Mouse (Mus musculus): Measurements from ENCODE around the gene Usf3. TPM values are rescaled to one million over a fixed set of nuclear protein-coding genes. Genes with fewer than 3 reads are reported as not detected.
A peak's percentile ranks its signal among the peaks of the same experiment; 100 is the strongest.

Usf3 gene
- polyA plus RNA-seq, 1 experiment from 2014 or later, result 3.0 TPM

DNA sequence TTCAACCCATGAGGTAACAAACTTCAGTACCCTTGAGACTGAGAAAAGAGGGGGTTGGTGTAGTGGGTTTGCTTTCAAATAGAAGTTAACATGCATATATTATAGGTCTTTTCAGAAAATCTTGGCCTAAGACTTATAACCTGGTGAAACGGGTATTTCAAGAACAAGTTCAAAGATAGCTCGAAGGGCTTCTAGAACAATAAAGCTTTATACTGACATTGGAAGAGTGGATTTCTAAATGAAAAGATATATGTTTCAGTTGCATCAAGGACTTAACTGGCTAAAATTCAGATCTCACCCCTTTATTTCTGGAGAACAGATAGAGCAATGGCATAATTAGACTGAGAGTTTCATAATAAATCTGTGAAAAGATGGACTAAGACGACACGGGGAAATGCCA is 4.1 kb upstream of the Usf3 start:
- H3K36me3 ChIP-seq (ENCODE audit: insufficient read depth, low read length), result no peaks in the 10 kb centered on the region
- H3K9me3 ChIP-seq (ENCODE audit: low read length), result no peaks in the 10 kb centered on the region
- no peak overlapping the region for H3K4me2 ChIP-seq (replicated peaks; ENCODE audit: low read depth, low read length)
- 81% methylated on average over 4 of the region's 4 CpGs for WGBS
- H3K9ac ChIP-seq (replicated peaks; ENCODE audit: low read length), result no peak overlapping the region
- H3K4me1 ChIP-seq (ENCODE audit: insufficient read depth, low read length), result peaks cover 2% of the 10 kb centered on the region
- H3K4me3 ChIP-seq (ENCODE audit: low read length), result no peak overlapping the region
- H3K27ac ChIP-seq (ENCODE audit: low read length), result no peak overlapping the region
- H3K27me3 ChIP-seq (ENCODE audit: insufficient read depth, low read length), result no peaks in the 10 kb centered on the region
- no peak for ATAC-seq (ENCODE audit: low FRiP score, low TSS enrichment)

DNA sequence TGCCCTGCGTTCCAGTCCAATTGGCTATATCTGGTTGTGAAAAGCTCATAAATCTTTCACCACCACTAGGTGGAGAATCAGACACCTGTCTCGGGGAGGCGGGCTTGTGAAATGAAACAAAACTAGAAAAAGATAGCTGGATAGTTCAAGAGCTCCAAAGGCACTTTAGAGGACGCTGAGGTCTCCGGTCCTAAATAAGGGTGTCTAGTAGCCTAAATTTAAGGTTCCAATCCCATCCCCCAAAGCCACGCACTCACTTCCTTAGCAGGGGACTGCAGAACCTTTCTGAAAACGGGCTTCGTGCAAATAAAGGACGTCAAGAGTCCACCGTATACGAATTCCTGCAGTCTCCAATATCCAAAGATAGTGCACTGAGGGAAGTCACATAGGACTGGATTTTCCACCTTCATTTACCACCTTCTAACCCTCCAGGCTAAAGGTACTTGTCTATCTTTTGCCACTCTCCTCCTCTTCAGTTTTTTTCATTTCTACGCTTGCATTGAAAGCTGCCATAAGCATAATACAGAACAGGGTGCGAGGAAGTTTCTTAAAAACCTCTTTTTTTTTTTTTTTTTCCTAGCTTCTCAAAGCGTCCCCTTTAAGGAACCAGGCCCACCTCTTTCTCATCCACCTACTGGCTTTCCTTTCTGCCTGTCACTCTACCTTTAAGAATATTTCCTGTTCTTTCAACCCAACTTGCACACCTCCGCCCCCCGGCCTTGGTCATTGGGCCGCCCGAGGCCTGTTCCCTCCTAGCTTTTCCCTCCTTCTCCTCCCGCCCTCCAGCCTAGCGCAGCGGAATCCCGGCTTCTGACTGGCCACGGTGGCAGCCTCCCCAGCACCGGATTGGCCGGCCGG is 520 bp upstream of the Usf3 start:
- WGBS, result under 1% methylated on average over 26 of the region's 26 CpGs
- Histone ChIP-seq H3K27ac (ENCODE audit: low read length) (peak overlapping the region; percentile 90), H3K27me3 (ENCODE audit: insufficient read depth, low read length) (no peaks in the 10 kb centered on the region), H3K9ac (replicated peaks; ENCODE audit: low read length) (peak overlapping the region; percentile 62), H3K4me2 (replicated peaks; ENCODE audit: low read depth, low read length) (peak overlapping the region; percentile 69), H3K9me3 (ENCODE audit: low read length) (no peaks in the 10 kb centered on the region), H3K36me3 (ENCODE audit: insufficient read depth, low read length) (no peaks in the 10 kb centered on the region), H3K4me1 (ENCODE audit: insufficient read depth, low read length) (peaks cover 17% of the 10 kb centered on the region), H3K4me3 (ENCODE audit: low read length) (peak overlapping the region; percentile 92)
- ATAC-seq (ENCODE audit: low FRiP score, low TSS enrichment), result peak; percentile 100

DNA sequence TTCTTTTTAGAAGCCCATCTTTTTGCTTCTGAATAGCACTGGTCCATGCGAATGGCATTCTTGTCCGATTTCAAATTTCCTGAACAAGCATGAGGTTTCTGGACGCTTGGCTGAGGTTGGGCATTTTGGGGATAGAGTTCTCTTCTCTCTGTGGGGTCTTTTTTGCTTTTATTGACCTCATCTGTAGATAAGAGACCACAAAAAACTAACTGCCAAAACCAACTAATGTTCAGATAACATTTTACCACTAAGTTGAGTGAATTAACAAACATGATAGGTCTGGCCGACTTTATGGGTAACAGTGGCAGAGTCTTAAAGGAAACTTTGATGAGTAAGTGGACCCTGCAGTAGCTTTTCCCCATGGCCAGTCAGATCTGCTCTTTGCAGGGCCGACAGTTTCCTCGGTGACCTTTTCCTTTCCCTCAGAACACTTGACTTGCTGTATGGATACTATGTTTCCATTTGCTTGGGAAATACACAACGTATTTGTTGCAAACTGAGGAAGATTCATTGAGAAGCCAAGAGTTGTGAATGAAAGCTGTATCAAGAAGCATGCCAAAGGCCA is 1.0 kb downstream of the Usf3 start:
- Histone ChIP-seq H3K27me3 (ENCODE audit: insufficient read depth, low read length) (no peaks in the 10 kb centered on the region), H3K9ac (replicated peaks; ENCODE audit: low read length) (peak overlapping the region; percentile 99), H3K4me2 (replicated peaks; ENCODE audit: low read depth, low read length) (peak overlapping the region; percentile 69), H3K4me3 (ENCODE audit: low read length) (peak overlapping the region; percentile 92), H3K36me3 (ENCODE audit: insufficient read depth, low read length) (no peaks in the 10 kb centered on the region), H3K4me1 (ENCODE audit: insufficient read depth, low read length) (peaks cover 17% of the 10 kb centered on the region), H3K9me3 (ENCODE audit: low read length) (no peaks in the 10 kb centered on the region), H3K27ac (ENCODE audit: low read length) (peak overlapping the region; percentile 96)
- 10% methylated on average over 7 of the region's 7 CpGs for WGBS
- no peak for ATAC-seq (ENCODE audit: low FRiP score, low TSS enrichment)

DNA sequence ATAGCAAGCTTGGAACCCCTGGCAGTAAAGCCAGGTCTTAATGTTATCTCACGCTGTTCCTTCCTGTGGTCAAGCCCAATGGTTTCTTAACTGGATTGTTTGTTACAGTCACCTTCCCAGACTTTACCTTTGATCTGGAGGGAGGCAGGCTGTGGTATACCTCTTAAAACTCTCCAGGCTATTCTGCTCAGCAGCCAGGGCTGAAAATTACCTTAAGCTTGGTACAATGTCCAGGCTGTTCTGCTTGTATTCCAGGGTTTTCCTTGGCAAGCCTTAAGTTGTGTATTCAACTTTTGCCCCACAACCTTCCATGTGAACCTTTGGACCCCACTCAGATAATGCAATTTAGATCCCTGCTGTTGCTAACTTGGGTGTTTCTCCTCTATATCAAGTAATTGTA is 2.0 kb downstream of the Usf3 start:
- H3K9ac ChIP-seq (replicated peaks; ENCODE audit: low read length), result no peak overlapping the region
- WGBS, result 48% methylated on average over 1 of the region's 1 CpGs
- peaks cover 17% of the 10 kb centered on the region for H3K4me1 ChIP-seq (ENCODE audit: insufficient read depth, low read length)
- no peaks in the 10 kb centered on the region for H3K27me3 ChIP-seq (ENCODE audit: insufficient read depth, low read length)
- no peaks in the 10 kb centered on the region for H3K9me3 ChIP-seq (ENCODE audit: low read length)
- H3K4me3 ChIP-seq (ENCODE audit: low read length), result no peak overlapping the region
- 0 out of 2 replicates have a peak overlapping the region, but pooled peaks have one; percentile 7 for H3K27ac ChIP-seq (ENCODE audit: low read length)
- no peak for ATAC-seq (ENCODE audit: low FRiP score, low TSS enrichment)
- no peak overlapping the region for H3K4me2 ChIP-seq (replicated peaks; ENCODE audit: low read depth, low read length)
- no peaks in the 10 kb centered on the region for H3K36me3 ChIP-seq (ENCODE audit: insufficient read depth, low read length)

DNA sequence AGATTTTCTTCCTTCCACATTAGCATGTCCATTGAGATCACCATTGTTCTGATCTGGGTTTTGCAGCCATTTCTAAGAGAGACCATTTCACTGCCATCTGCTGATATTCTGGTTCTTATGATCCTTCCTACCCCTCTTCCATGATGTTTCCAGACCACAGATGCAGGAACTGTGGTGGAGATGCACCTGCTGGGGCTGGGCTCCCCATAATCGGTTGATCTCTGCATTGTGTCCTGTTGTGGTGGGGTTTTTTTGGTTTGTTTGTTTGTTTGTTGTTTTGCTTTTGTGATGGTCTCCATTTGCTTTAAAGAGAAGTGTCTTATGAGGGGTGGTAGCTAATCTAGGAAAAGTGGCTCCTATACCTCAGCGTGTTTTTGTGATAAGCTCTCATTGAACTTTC is 3.5 kb downstream of the Usf3 start:
- Histone ChIP-seq H3K9me3 (ENCODE audit: low read length) (no peaks in the 10 kb centered on the region), H3K27me3 (ENCODE audit: insufficient read depth, low read length) (no peaks in the 10 kb centered on the region), H3K36me3 (ENCODE audit: insufficient read depth, low read length) (peaks cover under 1% of the 10 kb centered on the region), H3K9ac (replicated peaks; ENCODE audit: low read length) (no peak overlapping the region), H3K4me3 (ENCODE audit: low read length) (no peak overlapping the region), H3K4me2 (replicated peaks; ENCODE audit: low read depth, low read length) (no peak overlapping the region), H3K4me1 (ENCODE audit: insufficient read depth, low read length) (peaks cover 17% of the 10 kb centered on the region), H3K27ac (ENCODE audit: low read length) (no peak overlapping the region)
- WGBS, result 92% methylated on average over 2 of the region's 2 CpGs
- ATAC-seq (ENCODE audit: low FRiP score, low TSS enrichment), result no peak

DNA sequence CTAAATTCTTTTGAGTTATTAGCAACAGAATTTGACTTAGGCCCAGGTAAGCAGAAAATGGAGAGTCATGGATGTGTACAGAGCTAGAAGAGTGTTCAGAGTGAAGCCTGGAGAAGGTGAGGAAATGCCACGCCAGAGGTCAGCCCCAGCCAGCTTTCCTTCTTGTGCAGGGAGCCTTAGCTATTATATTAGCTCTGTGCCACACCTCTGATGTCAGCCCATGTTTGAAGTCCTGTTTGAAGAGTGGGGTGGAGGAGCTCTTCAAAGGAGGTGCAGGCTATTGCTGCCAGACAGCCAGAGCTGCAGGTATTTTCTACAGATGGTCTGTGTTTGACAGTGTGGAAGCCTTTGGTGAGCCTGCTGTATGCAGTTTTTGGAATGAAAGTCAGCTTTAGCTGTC is 5.5 kb downstream of the Usf3 start:
- Histone ChIP-seq H3K4me1 (ENCODE audit: insufficient read depth, low read length) (peaks cover 17% of the 10 kb centered on the region), H3K9me3 (ENCODE audit: low read length) (no peaks in the 10 kb centered on the region), H3K9ac (replicated peaks; ENCODE audit: low read length) (no peak overlapping the region), H3K4me2 (replicated peaks; ENCODE audit: low read depth, low read length) (no peak overlapping the region), H3K27me3 (ENCODE audit: insufficient read depth, low read length) (no peaks in the 10 kb centered on the region), H3K36me3 (ENCODE audit: insufficient read depth, low read length) (peaks cover 4% of the 10 kb centered on the region), H3K4me3 (ENCODE audit: low read length) (no peak overlapping the region), H3K27ac (ENCODE audit: low read length) (no peak overlapping the region)
- 23% methylated on average over 1 of the region's 1 CpGs for WGBS
- no peak for ATAC-seq (ENCODE audit: low FRiP score, low TSS enrichment)

DNA sequence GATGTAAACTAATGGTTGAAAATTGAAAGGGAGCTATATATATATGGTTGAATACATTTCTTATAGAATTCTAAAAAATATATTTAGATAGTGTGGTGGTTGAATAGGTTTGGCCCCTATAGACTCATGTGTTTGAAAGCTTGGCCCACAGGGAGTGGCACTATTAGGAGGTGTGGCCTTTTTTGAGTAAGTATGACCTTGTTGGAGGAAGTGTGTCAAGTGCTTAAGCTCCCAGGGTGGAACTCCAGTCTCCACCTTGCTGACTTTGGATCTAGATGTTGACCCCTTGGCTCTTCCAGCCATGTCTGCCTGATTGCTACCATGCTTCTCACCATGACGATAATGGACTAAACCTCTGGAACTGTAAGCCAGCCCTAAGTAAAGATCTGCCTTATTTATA is 9.6 kb downstream of the Usf3 start:
- 98% methylated on average over 1 of the region's 1 CpGs for WGBS
- no peak overlapping the region for H3K4me2 ChIP-seq (replicated peaks; ENCODE audit: low read depth, low read length)
- no peaks in the 10 kb centered on the region for H3K4me1 ChIP-seq (ENCODE audit: insufficient read depth, low read length)
- H3K9ac ChIP-seq (replicated peaks; ENCODE audit: low read length), result no peak overlapping the region
- H3K27me3 ChIP-seq (ENCODE audit: insufficient read depth, low read length), result no peaks in the 10 kb centered on the region
- H3K4me3 ChIP-seq (ENCODE audit: low read length), result no peak overlapping the region
- no peaks in the 10 kb centered on the region for H3K9me3 ChIP-seq (ENCODE audit: low read length)
- no peak for ATAC-seq (ENCODE audit: low FRiP score, low TSS enrichment)
- peaks cover 4% of the 10 kb centered on the region for H3K36me3 ChIP-seq (ENCODE audit: insufficient read depth, low read length)
- H3K27ac ChIP-seq (ENCODE audit: low read length), result no peak overlapping the region

DNA sequence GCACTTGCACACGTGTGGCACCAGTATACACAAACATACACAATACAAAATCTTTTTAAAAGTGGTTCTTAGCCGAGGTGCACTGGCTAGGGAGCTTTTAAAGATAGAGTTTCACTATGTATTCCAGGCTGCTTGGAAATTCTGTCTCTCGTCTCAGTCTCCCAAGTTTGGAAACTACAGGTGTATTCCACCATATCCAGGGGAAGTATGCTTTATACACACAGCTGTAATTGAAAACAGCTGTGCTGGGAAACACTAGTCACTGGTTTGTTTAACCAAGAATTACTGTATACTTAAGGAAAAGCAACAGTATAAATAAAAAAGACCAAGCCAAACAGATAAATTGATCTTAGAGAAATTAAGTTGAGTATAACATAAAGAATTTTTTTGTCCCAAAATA is 11.7 kb downstream of the Usf3 start:
- Histone ChIP-seq H3K36me3 (ENCODE audit: insufficient read depth, low read length) (peaks cover 10% of the 10 kb centered on the region), H3K4me1 (ENCODE audit: insufficient read depth, low read length) (no peaks in the 10 kb centered on the region), H3K27ac (ENCODE audit: low read length) (no peak overlapping the region), H3K4me2 (replicated peaks; ENCODE audit: low read depth, low read length) (no peak overlapping the region), H3K9ac (replicated peaks; ENCODE audit: low read length) (no peak overlapping the region), H3K27me3 (ENCODE audit: insufficient read depth, low read length) (no peaks in the 10 kb centered on the region), H3K9me3 (ENCODE audit: low read length) (peaks cover 4% of the 10 kb centered on the region; the same call in 1 of the 2 replicates), H3K4me3 (ENCODE audit: low read length) (no peak overlapping the region)
- 76% methylated on average over 3 of the region's 3 CpGs for WGBS
- no peak for ATAC-seq (ENCODE audit: low FRiP score, low TSS enrichment)

DNA sequence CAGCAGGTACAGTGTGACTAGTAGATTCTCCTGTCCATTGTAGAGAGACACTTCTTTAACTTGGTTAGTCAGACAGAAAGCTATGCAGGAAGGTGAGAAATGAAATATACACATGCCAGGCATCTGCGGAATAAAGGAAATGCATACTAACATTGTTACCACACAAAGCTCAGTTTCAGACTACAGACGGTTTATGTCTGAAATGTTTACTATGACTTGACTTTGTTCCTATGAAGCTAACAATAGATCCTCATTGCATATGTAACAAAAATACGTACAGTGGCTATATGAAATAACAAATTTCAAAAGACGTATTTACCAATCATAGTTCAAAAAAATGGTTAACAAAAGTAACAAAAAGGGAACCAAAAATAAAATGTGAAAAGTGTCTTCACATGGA is 14.1 kb downstream of the Usf3 start:
- 92% methylated on average over 4 of the region's 4 CpGs for WGBS
- ATAC-seq (ENCODE audit: low FRiP score, low TSS enrichment), result no peak
- H3K4me3 ChIP-seq (ENCODE audit: low read length), result no peak overlapping the region
- peaks cover 9% of the 10 kb centered on the region; the same call in 1 of the 2 replicates for H3K36me3 ChIP-seq (ENCODE audit: insufficient read depth, low read length)
- H3K4me1 ChIP-seq (ENCODE audit: insufficient read depth, low read length), result no peaks in the 10 kb centered on the region
- H3K27ac ChIP-seq (ENCODE audit: low read length), result no peak overlapping the region
- H3K4me2 ChIP-seq (replicated peaks; ENCODE audit: low read depth, low read length), result no peak overlapping the region
- no peak overlapping the region for H3K9ac ChIP-seq (replicated peaks; ENCODE audit: low read length)
- peaks cover 4% of the 10 kb centered on the region; the same call in 1 of the 2 replicates for H3K9me3 ChIP-seq (ENCODE audit: low read length)
- no peaks in the 10 kb centered on the region for H3K27me3 ChIP-seq (ENCODE audit: insufficient read depth, low read length)

DNA sequence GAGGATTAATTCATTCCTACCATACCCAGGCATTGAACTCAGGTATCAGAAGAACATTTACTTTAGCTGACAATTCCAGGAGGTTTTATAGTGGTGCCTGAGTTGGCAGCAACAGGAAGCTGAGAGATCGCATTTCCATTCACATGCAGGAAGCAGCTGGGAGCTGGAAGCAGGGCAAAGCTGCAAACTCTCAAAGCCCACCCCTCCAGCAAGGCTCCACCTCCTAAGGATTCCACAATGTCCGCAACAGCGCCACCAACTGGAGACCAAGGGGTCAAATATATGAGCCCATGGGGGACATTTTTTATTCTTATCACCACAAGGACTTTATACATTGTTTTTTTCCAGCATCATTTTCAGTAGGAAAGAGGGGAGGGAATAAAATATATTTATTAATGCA is 15.7 kb downstream of the Usf3 start:
- H3K4me1 ChIP-seq (ENCODE audit: insufficient read depth, low read length), result no peaks in the 10 kb centered on the region
- H3K4me3 ChIP-seq (ENCODE audit: low read length), result no peak overlapping the region
- ATAC-seq (ENCODE audit: low FRiP score, low TSS enrichment), result no peak
- WGBS, result 86% methylated on average over 3 of the region's 3 CpGs
- no peak overlapping the region for H3K9ac ChIP-seq (replicated peaks; ENCODE audit: low read length)
- no peak overlapping the region for H3K27ac ChIP-seq (ENCODE audit: low read length)
- H3K27me3 ChIP-seq (ENCODE audit: insufficient read depth, low read length), result no peaks in the 10 kb centered on the region
- H3K36me3 ChIP-seq (ENCODE audit: insufficient read depth, low read length), result peaks cover 9% of the 10 kb centered on the region; the same call in 1 of the 2 replicates
- no peak overlapping the region for H3K4me2 ChIP-seq (replicated peaks; ENCODE audit: low read depth, low read length)
- peaks cover 4% of the 10 kb centered on the region; the same call in 1 of the 2 replicates for H3K9me3 ChIP-seq (ENCODE audit: low read length)

Measured in kidney, embryonic 16.5 days (tissue).